In genomic region chr10:53347787-53348755, GRCm38 (mm10) we compare ENCODE assay signal across 8 mouse cellular contexts. TPM values are rescaled to one million over a fixed set of nuclear protein-coding genes. Genes with fewer than 3 reads are reported as not detected.
A peak's percentile ranks its signal among the peaks of the same experiment; 100 is the strongest.
DNase-seq lines count a peak whose midpoint lies in the region; ATAC-seq and TF ChIP-seq lines count a peak whose summit lies in the region.

No protein-coding gene starts in this region.

- no peak overlapping the region for H3K4me2 ChIP-seq in heart, embryonic 11.5 days
- H3K4me2 ChIP-seq in embryonic facial prominence, embryonic 14.5 days (ENCODE audit: low read depth, low read length): no peak overlapping the region
- H3K4me2 ChIP-seq in hindbrain, embryonic 16.5 days (ENCODE audit: low read length): no peak overlapping the region

- H3K4me3 ChIP-seq in heart, embryonic 11.5 days (ENCODE audit: low read depth, low read length): no peak overlapping the region
- no peak overlapping the region for H3K4me3 ChIP-seq in embryonic facial prominence, embryonic 14.5 days (ENCODE audit: low read depth, low read length)
- no peak overlapping the region for H3K4me3 ChIP-seq in hindbrain, embryonic 16.5 days (ENCODE audit: low read length)
- no peak overlapping the region for H3K4me3 ChIP-seq in midbrain, embryonic 10.5 days
- H3K4me3 ChIP-seq in small intestine, adult 2 months (ENCODE audit: low read depth, low read length): no peak overlapping the region

- H3K36me3 ChIP-seq in heart, embryonic 11.5 days (ENCODE audit: control insufficient read depth, insufficient read depth, low read length): no peaks in the 10 kb centered on the region; the same call in 1 of the 2 replicates
- H3K36me3 ChIP-seq in embryonic facial prominence, embryonic 14.5 days (ENCODE audit: control insufficient read depth, insufficient read depth, low read length): peaks cover 12% of the 10 kb centered on the region; the same call in 1 of the 2 replicates
- H3K36me3 ChIP-seq in hindbrain, embryonic 16.5 days (ENCODE audit: control insufficient read depth, insufficient read depth, low read length): no peaks in the 10 kb centered on the region
- peaks cover 3% of the 10 kb centered on the region; the same call in 1 of the 2 replicates for H3K36me3 ChIP-seq in midbrain, embryonic 10.5 days
- H3K36me3 ChIP-seq in small intestine, adult 2 months (ENCODE audit: control insufficient read depth, insufficient read depth, low read length): no peaks in the 10 kb centered on the region

- H3K9ac ChIP-seq in heart, embryonic 11.5 days (ENCODE audit: low read depth, low read length): no peak overlapping the region
- no peak overlapping the region for H3K9ac ChIP-seq in embryonic facial prominence, embryonic 14.5 days (ENCODE audit: low read depth, low read length)
- H3K9ac ChIP-seq in hindbrain, embryonic 16.5 days (ENCODE audit: low read depth, low read length): no peak overlapping the region

- DNase-seq in heart, adult 11 months: peak; percentile 91
- peak; percentile 59 for DNase-seq in adrenal gland, postnatal 14 days
- peak; percentile 85 for DNase-seq in embryonic facial prominence, embryonic 14.5 days (ENCODE audit: low spot score)
- peak; percentile 23 to 27 for DNase-seq in layer of hippocampus, postnatal 25 days (ENCODE audit: extremely low spot score in 1 of 2, low spot score in 1 of 2)
- DNase-seq in midbrain, embryonic 10.5 days (ENCODE audit: low spot score): peak; percentile 18

- no peaks in the 10 kb centered on the region for H3K9me3 ChIP-seq in heart, embryonic 11.5 days (replicated peaks; ENCODE audit: control insufficient read depth, low read length)
- H3K9me3 ChIP-seq in embryonic facial prominence, embryonic 14.5 days (ENCODE audit: control insufficient read depth, low read length): no peaks in the 10 kb centered on the region
- H3K9me3 ChIP-seq in hindbrain, embryonic 16.5 days (ENCODE audit: control insufficient read depth, low read length): no peaks in the 10 kb centered on the region
- H3K9me3 ChIP-seq in midbrain, embryonic 10.5 days (replicated peaks): no peaks in the 10 kb centered on the region

- no peak for TF ChIP-seq POLR2A in small intestine, adult 2 months (IDR thresholded peaks at IDR 0.05; ENCODE audit: low read depth, low read length)

- no peak overlapping the region for H3K27ac ChIP-seq in heart, embryonic 11.5 days (ENCODE audit: low read depth, low read length)
- no peak overlapping the region for H3K27ac ChIP-seq in embryonic facial prominence, embryonic 14.5 days (replicated peaks; ENCODE audit: low read depth, low read length)
- H3K27ac ChIP-seq in hindbrain, embryonic 16.5 days (ENCODE audit: low read depth, low read length): no peak overlapping the region
- H3K27ac ChIP-seq in midbrain, embryonic 10.5 days (replicated peaks): no peak overlapping the region
- no peak overlapping the region for H3K27ac ChIP-seq in small intestine, adult 2 months (ENCODE audit: insufficient read depth, low read depth, low read length)

- peak; percentile 23; the same call in 1 of the 2 replicates for TF ChIP-seq CTCF in small intestine, adult 2 months (IDR thresholded peaks at IDR 0.05; ENCODE audit: extremely low read depth, insufficient read length, insufficient replicate concordance, low read depth, low read length)

- WGBS in heart, embryonic 11.5 days (ENCODE audit: insufficient replicate concordance): 51% methylated on average over 10 of the region's 10 CpGs
- WGBS in embryonic facial prominence, embryonic 14.5 days: 57% methylated on average over 10 of the region's 10 CpGs
- WGBS in hindbrain, embryonic 16.5 days: 60% methylated on average over 10 of the region's 10 CpGs
- WGBS in midbrain, embryonic 10.5 days: 63% methylated on average over 10 of the region's 10 CpGs
- WGBS in small intestine, adult 2 months: 51% methylated on average over 10 of the region's 10 CpGs

- H3K27me3 ChIP-seq in heart, embryonic 11.5 days (ENCODE audit: control insufficient read depth, insufficient read depth, low read length): no peaks in the 10 kb centered on the region
- H3K27me3 ChIP-seq in embryonic facial prominence, embryonic 14.5 days (replicated peaks; ENCODE audit: control insufficient read depth, insufficient read depth, low read length): no peaks in the 10 kb centered on the region
- no peaks in the 10 kb centered on the region for H3K27me3 ChIP-seq in hindbrain, embryonic 16.5 days (replicated peaks; ENCODE audit: control insufficient read depth, insufficient read depth, low read length)
- no peaks in the 10 kb centered on the region for H3K27me3 ChIP-seq in midbrain, embryonic 10.5 days (ENCODE audit: low read depth, poor library complexity, severe bottlenecking)
- no peaks in the 10 kb centered on the region for H3K27me3 ChIP-seq in small intestine, adult 2 months (ENCODE audit: control insufficient read depth, insufficient read depth, low read length)

- no peaks in the 10 kb centered on the region for H3K4me1 ChIP-seq in heart, embryonic 11.5 days (ENCODE audit: control insufficient read depth, insufficient read depth, low read length)
- H3K4me1 ChIP-seq in embryonic facial prominence, embryonic 14.5 days (ENCODE audit: control insufficient read depth, insufficient read depth, low read length): no peaks in the 10 kb centered on the region
- H3K4me1 ChIP-seq in hindbrain, embryonic 16.5 days (ENCODE audit: control insufficient read depth, insufficient read depth, low read depth, low read length): peaks cover 2% of the 10 kb centered on the region; the same call in 1 of the 2 replicates
- no peaks in the 10 kb centered on the region for H3K4me1 ChIP-seq in midbrain, embryonic 10.5 days
- H3K4me1 ChIP-seq in small intestine, adult 2 months (ENCODE audit: control insufficient read depth, insufficient read depth, insufficient read length, low read length): no peaks in the 10 kb centered on the region

- ATAC-seq in heart, embryonic 11.5 days (replicated peaks; ENCODE audit: insufficient number of reproducible peaks, low FRiP score, low TSS enrichment): no peak
- ATAC-seq in embryonic facial prominence, embryonic 14.5 days (ENCODE audit: low read depth): peak; percentile 84
- peak; percentile 80 for ATAC-seq in hindbrain, embryonic 16.5 days

RNA-seq across cellular contexts. Expression of gene Pln, which starts 10.6 kb away (rescaled TPM):
- 542 and 553 TPM in 2 replicates for polyA plus RNA-seq in heart, embryonic 11.5 days (2014; fragmentation: Nextera tagmentation; extraction: Ambion mirVana)
- 0.30 TPM in 1 of 2 replicates, not detected in the other for total RNA-seq in adrenal gland, postnatal 14 days (2021)
- polyA plus RNA-seq in embryonic facial prominence, embryonic 14.5 days (2014; fragmentation: Nextera tagmentation; extraction: Ambion mirVana): 1.1 and 1.3 TPM in 2 replicates
- polyA plus RNA-seq in hindbrain, embryonic 16.5 days (2015; fragmentation: Nextera tagmentation; extraction: Ambion mirVana): 0.44 and 1.2 TPM in 2 replicates
- total RNA-seq in layer of hippocampus, postnatal 25 days (2021): 1 to 10 TPM in 1 of 2 experiments, under 1 TPM in 1; 0.61 to 1.1 TPM
- 0.69 and 0.91 TPM in 2 replicates for polyA plus RNA-seq in midbrain, embryonic 10.5 days (2016; fragmentation: Nextera tagmentation; extraction: Ambion mirVana)
- polyA plus RNA-seq in small intestine, adult 2 months (2012; rRNA removed): 6.4 and 8.3 TPM in 2 replicates

RNA-seq across cellular contexts. Expression of gene Cep85l, which starts 31.7 kb away (rescaled TPM):
- 3.5 and 5.8 TPM in 2 replicates for polyA plus RNA-seq in heart, embryonic 11.5 days (2014; fragmentation: Nextera tagmentation; extraction: Ambion mirVana)
- 17.3 and 18.0 TPM in 2 replicates for total RNA-seq in adrenal gland, postnatal 14 days (2021)
- polyA plus RNA-seq in embryonic facial prominence, embryonic 14.5 days (2014; fragmentation: Nextera tagmentation; extraction: Ambion mirVana): 6.9 and 7.3 TPM in 2 replicates
- 3.9 and 4.4 TPM in 2 replicates for polyA plus RNA-seq in hindbrain, embryonic 16.5 days (2015; fragmentation: Nextera tagmentation; extraction: Ambion mirVana)
- 10 to 100 TPM; 20.6 to 24.8 TPM for total RNA-seq in layer of hippocampus, postnatal 25 days (2021)
- polyA plus RNA-seq in midbrain, embryonic 10.5 days (2016; fragmentation: Nextera tagmentation; extraction: Ambion mirVana): 2.7 and 3.9 TPM in 2 replicates
- 0.28 and 0.43 TPM in 2 replicates for polyA plus RNA-seq in small intestine, adult 2 months (2012; rRNA removed)

Comparison
In these comparisons a context has a peak if more than half of its experiments do, and no peak if none do; other contexts are left out.
1. DNase-seq: peak in every context shown above with its lines; median percentile 91 in heart, adult 11 months; 85 in embryonic facial prominence, embryonic 14.5 days; 59 in adrenal gland, postnatal 14 days; 25 in layer of hippocampus, postnatal 25 days; 18 in midbrain, embryonic 10.5 days.
2. RNA of gene Pln, which starts 10.6 kb away (polyA plus RNA-seq): 542 to 553 TPM in heart, embryonic 11.5 days; 6.4 to 8.3 TPM in small intestine, adult 2 months, 1.1 to 1.3 TPM in embryonic facial prominence, embryonic 14.5 days, 0.69 to 0.91 TPM in midbrain, embryonic 10.5 days and 0.44 to 1.2 TPM in hindbrain, embryonic 16.5 days; every median in the first group is over 10 times any median in the second.